In genomic region chr12:83950840-83951701, GRCm38 (mm10) we compare ENCODE assay signal across 8 mouse cellular contexts. TPM values are rescaled to one million over a fixed set of nuclear protein-coding genes. Genes with fewer than 3 reads are reported as not detected.
A peak's percentile ranks its signal among the peaks of the same experiment; 100 is the strongest.
DNase-seq lines count a peak whose midpoint lies in the region; ATAC-seq and TF ChIP-seq lines count a peak whose summit lies in the region.

No protein-coding gene starts in this region.

- peaks cover 44% of the 10 kb centered on the region for H3K79me2 ChIP-seq in MEL (ENCODE audit: control insufficient read depth, insufficient read depth, low read length, poor library complexity)

- H3K27ac ChIP-seq in MEL (ENCODE audit: control insufficient read depth, low read depth, low read length): peak overlapping the region; percentile 82
- H3K27ac ChIP-seq in bone marrow, adult 2 months (ENCODE audit: control insufficient read depth, insufficient read depth, low read depth, low read length, poor library complexity): peak overlapping the region; percentile 78
- H3K27ac ChIP-seq in embryonic fibroblast, embryonic 13.5 days (ENCODE audit: insufficient read depth, low read length): peak overlapping the region; percentile 42; the same call in 1 of the 2 replicates

- no peaks in the 10 kb centered on the region for H3K9me3 ChIP-seq in MEL (replicated peaks; ENCODE audit: insufficient read depth, low read length)

- no peak for ATAC-seq in erythroid progenitor cell, adult 5-6 weeks (replicated peaks; ENCODE audit: low FRiP score, poor library complexity, severe bottlenecking)

- peak overlapping the region; percentile 86 for H3K9ac ChIP-seq in MEL (ENCODE audit: control insufficient read depth, low read depth, low read length, poor library complexity, severe bottlenecking)

- no peaks in the 10 kb centered on the region for H3K27me3 ChIP-seq in MEL (ENCODE audit: control insufficient read depth in 1 of 2, insufficient read depth in 2 of 2, low read length in 2 of 2)

- intact Hi-C loops in heart, postnatal 10 days (cut with DNase I): no loop called here

- under 1% methylated on average over 116 of the region's 116 CpGs for WGBS in bone marrow, adult 2 months

- TF ChIP-seq EP300 in MEL (IDR thresholded peaks at IDR 0.05; ENCODE audit: low read depth in 1 of 2, low read length in 2 of 2): peak in 1 of 2 experiments; percentile 51; a peak in 1 of 4 replicates

- no peak for TF ChIP-seq RAD21 in MEL (IDR thresholded peaks at IDR 0.05; ENCODE audit: low read depth, low read length)

- H3K4me3 ChIP-seq in MEL (ENCODE audit: control insufficient read depth in 1 of 2, insufficient read depth in 1 of 2, low read depth in 2 of 2, low read length in 2 of 2): peak overlapping the region; percentile 70 to 74
- H3K4me3 ChIP-seq in bone marrow, adult 2 months (replicated peaks; ENCODE audit: control insufficient read depth, low read depth, low read length): peak overlapping the region; percentile 86
- H3K4me3 ChIP-seq in embryonic fibroblast, embryonic 13.5 days (ENCODE audit: insufficient read depth, low read length): peak overlapping the region; percentile 71

- H3K36me3 ChIP-seq in MEL (ENCODE audit: control insufficient read depth in 1 of 2, insufficient read depth in 2 of 2, low read length in 2 of 2): peaks cover 0 to 32% of the 10 kb centered on the region in 2 experiments; a peak in 2 of 4 replicates

- no peak for TF ChIP-seq CTCF in MEL (IDR thresholded peaks at IDR 0.05 in 2 of 3, conservative IDR thresholded peaks at IDR 0.05 in 1 of 3; ENCODE audit: control insufficient read depth in 1 of 3, insufficient read depth in 1 of 3, low read depth in 2 of 3, low read length in 3 of 3, poor library complexity in 1 of 3, severe bottlenecking in 1 of 3)
- no peak for TF ChIP-seq CTCF in bone marrow, adult 2 months (IDR thresholded peaks at IDR 0.05; ENCODE audit: control insufficient read depth, insufficient read depth, low read length)
- no peak for TF ChIP-seq CTCF in embryonic fibroblast, embryonic 13.5 days (IDR thresholded peaks at IDR 0.05; ENCODE audit: borderline replicate concordance, insufficient read depth, low read length)

- H3K4me1 ChIP-seq in MEL (ENCODE audit: control insufficient read depth in 1 of 2, insufficient read depth in 2 of 2, low read length in 2 of 2): peaks cover 2 to 26% of the 10 kb centered on the region in 2 experiments; a peak in 3 of 4 replicates
- H3K4me1 ChIP-seq in bone marrow, adult 2 months (ENCODE audit: control insufficient read depth, insufficient read depth, low read length): peaks cover 4% of the 10 kb centered on the region; the same call in 1 of the 2 replicates
- no peaks in the 10 kb centered on the region for H3K4me1 ChIP-seq in embryonic fibroblast, embryonic 13.5 days (ENCODE audit: control insufficient read depth, insufficient read depth, low read length)

- peak; percentile 79 for DNase-seq in MEL (ENCODE audit: low read depth, low spot score)
- DNase-seq in heart, postnatal 10 days: peak; percentile 40 to 49
- DNase-seq in layer of hippocampus, postnatal 14 days (ENCODE audit: low spot score in 2 of 2): peak; percentile 50 to 52
- peak; percentile 50 to 56 for DNase-seq in lung, postnatal 4 days
- DNase-seq in right cerebral cortex, adult 18-20 months: peak; percentile 69

- TF ChIP-seq POLR2A in MEL (IDR thresholded peaks at IDR 0.05; ENCODE audit: control insufficient read depth in 1 of 2, insufficient read depth in 1 of 2, low read depth in 1 of 2, low read length in 2 of 2, poor library complexity in 1 of 2): peak in 1 of 2 experiments; percentile 35; a peak in 1 of 4 replicates
- 0 out of 2 replicates have a peak, but pooled peaks have one; percentile 15 for TF ChIP-seq POLR2A in bone marrow, adult 2 months (IDR thresholded peaks at IDR 0.05; ENCODE audit: borderline replicate concordance, control insufficient read depth, low read depth, low read length)
- TF ChIP-seq POLR2A in embryonic fibroblast, embryonic 13.5 days (IDR thresholded peaks at IDR 0.05; ENCODE audit: low read depth, low read length): no peak

TF ChIP-seq in MEL, 35 proteins besides CTCF, POLR2A, EP300 and RAD21 (continues in another document):
- peak; percentile 62; the same call in 1 of the 2 replicates for TF ChIP-seq CHD1 (IDR thresholded peaks at IDR 0.05; ENCODE audit: low read depth, low read length)
- no peak for TF ChIP-seq TCF12 (IDR thresholded peaks at IDR 0.05; ENCODE audit: low read depth, low read length)
- TF ChIP-seq CHD2 (IDR thresholded peaks at IDR 0.05; ENCODE audit: low read length): no peak
- TF ChIP-seq USF1 (IDR thresholded peaks at IDR 0.05; ENCODE audit: low read depth, low read length): no peak
- no peak for TF ChIP-seq ZC3H11A (IDR thresholded peaks at IDR 0.05; ENCODE audit: low read depth, low read length)
- peak; percentile 53; the same call in 1 of the 2 replicates for TF ChIP-seq MXI1 (IDR thresholded peaks at IDR 0.05; ENCODE audit: low read depth, low read length)
- no peak for TF ChIP-seq GATA1 (IDR thresholded peaks at IDR 0.05; ENCODE audit: low read depth, low read length)
- no peak for TF ChIP-seq GABPA (IDR thresholded peaks at IDR 0.05; ENCODE audit: low read depth, low read length)
- peak; percentile 75; the same call in 1 of the 2 replicates for TF ChIP-seq MYC (IDR thresholded peaks at IDR 0.05; ENCODE audit: low read depth, low read length)
- TF ChIP-seq SMC3 (IDR thresholded peaks at IDR 0.05; ENCODE audit: low read depth, low read length): no peak

RNA-seq across cellular contexts. Expression of gene Riox1, which starts 0.7 kb away (rescaled TPM):
- 43.4 and 46.6 TPM in 2 replicates for total RNA-seq in MEL (2012; rRNA removed)
- polyA plus RNA-seq in MEL (2012; ENCODE audit: insufficient read depth in 1 of 2, insufficient read length in 2 of 2, low read depth in 1 of 2, low replicate concordance in 2 of 2, missing spikeins in 1 of 2): 10 to 100 TPM in 1 of 2 experiments, not detected in 1; 47.1 TPM
- 7.0 and 15.2 TPM in 2 replicates for polyA plus RNA-seq in bone marrow, adult 2 months (2011; ENCODE audit: insufficient read depth, insufficient read length, low replicate concordance, missing spikeins)
- polyA plus RNA-seq in embryonic fibroblast, embryonic 13.5 days (2011; ENCODE audit: insufficient read length, low read depth, missing spikeins): 6.5 and 6.7 TPM in 2 replicates
- total RNA-seq in heart, postnatal 10 days (2021): 1 to 10 TPM; 7.2 to 7.7 TPM
- 10 to 100 TPM; 14.0 to 15.8 TPM for total RNA-seq in layer of hippocampus, postnatal 14 days (2021)
- 6.7 TPM in 1 of 2 replicates, not detected in the other for total RNA-seq in erythroid progenitor cell, adult 5-6 weeks (2015; ENCODE audit: low replicate concordance)
- 2.0 and 2.2 TPM in 2 replicates for total RNA-seq in erythroid progenitor cell, adult 5-6 weeks (2017; ENCODE audit: low replicate concordance)

RNA-seq across cellular contexts. Expression of gene Numb, which starts 29.3 kb away (rescaled TPM):
- 8.4 and 10.6 TPM in 2 replicates for total RNA-seq in MEL (2012; rRNA removed)
- polyA plus RNA-seq in MEL (2012; ENCODE audit: insufficient read depth in 1 of 2, insufficient read length in 2 of 2, low read depth in 1 of 2, low replicate concordance in 2 of 2, missing spikeins in 1 of 2): 10 to 100 TPM in 1 of 2 experiments, not detected in 1; 14.6 TPM
- 6.0 and 15.1 TPM in 2 replicates for polyA plus RNA-seq in bone marrow, adult 2 months (2011; ENCODE audit: insufficient read depth, insufficient read length, low replicate concordance, missing spikeins)
- 23.6 and 26.7 TPM in 2 replicates for polyA plus RNA-seq in embryonic fibroblast, embryonic 13.5 days (2011; ENCODE audit: insufficient read length, low read depth, missing spikeins)
- 10 to 100 TPM; 42.7 to 45.1 TPM for total RNA-seq in heart, postnatal 10 days (2021)
- total RNA-seq in layer of hippocampus, postnatal 14 days (2021): 10 to 100 TPM; 31.6 to 32.1 TPM
- total RNA-seq in erythroid progenitor cell, adult 5-6 weeks (2015; ENCODE audit: low replicate concordance): 8.6 and 12.6 TPM in 2 replicates
- total RNA-seq in erythroid progenitor cell, adult 5-6 weeks (2017; ENCODE audit: low replicate concordance): 18.7 and 31.4 TPM in 2 replicates

RNA-seq across cellular contexts. Expression of gene Heatr4, which starts 33.6 kb away (rescaled TPM):
- not detected in 2 replicates for total RNA-seq in MEL (2012; rRNA removed)
- under 1 TPM in 1 of 2 experiments, not detected in 1; 0.03 TPM for polyA plus RNA-seq in MEL (2012; ENCODE audit: insufficient read depth in 1 of 2, insufficient read length in 2 of 2, low read depth in 1 of 2, low replicate concordance in 2 of 2, missing spikeins in 1 of 2)
- polyA plus RNA-seq in bone marrow, adult 2 months (2011; ENCODE audit: insufficient read depth, insufficient read length, low replicate concordance, missing spikeins): not detected in 2 replicates
- not detected in 2 replicates for polyA plus RNA-seq in embryonic fibroblast, embryonic 13.5 days (2011; ENCODE audit: insufficient read length, low read depth, missing spikeins)
- under 1 TPM in 1 of 2 experiments, not detected in 1; 0.17 TPM for total RNA-seq in heart, postnatal 10 days (2021)
- total RNA-seq in layer of hippocampus, postnatal 14 days (2021): under 1 TPM in 1 of 2 experiments, not detected in 1; 0.12 TPM
- not detected in 2 replicates for total RNA-seq in erythroid progenitor cell, adult 5-6 weeks (2015; ENCODE audit: low replicate concordance)
- total RNA-seq in erythroid progenitor cell, adult 5-6 weeks (2017; ENCODE audit: low replicate concordance): not detected in 2 replicates

RNA-seq across cellular contexts. Expression of gene Acot2, which starts 36.6 kb away (rescaled TPM):
- total RNA-seq in MEL (2012; rRNA removed): 9.8 and 14.6 TPM in 2 replicates
- 10 to 100 TPM in 1 of 2 experiments, not detected in 1; 13.0 TPM for polyA plus RNA-seq in MEL (2012; ENCODE audit: insufficient read depth in 1 of 2, insufficient read length in 2 of 2, low read depth in 1 of 2, low replicate concordance in 2 of 2, missing spikeins in 1 of 2)
- polyA plus RNA-seq in bone marrow, adult 2 months (2011; ENCODE audit: insufficient read depth, insufficient read length, low replicate concordance, missing spikeins): 1.2 and 3.5 TPM in 2 replicates
- 19.7 and 28.9 TPM in 2 replicates for polyA plus RNA-seq in embryonic fibroblast, embryonic 13.5 days (2011; ENCODE audit: insufficient read length, low read depth, missing spikeins)
- total RNA-seq in heart, postnatal 10 days (2021): 100 to 1,000 TPM; 201 to 233 TPM
- 10 to 100 TPM; 15.0 to 15.3 TPM for total RNA-seq in layer of hippocampus, postnatal 14 days (2021)
- total RNA-seq in erythroid progenitor cell, adult 5-6 weeks (2015; ENCODE audit: low replicate concordance): 0.72 and 1.3 TPM in 2 replicates
- 0.53 and 0.77 TPM in 2 replicates for total RNA-seq in erythroid progenitor cell, adult 5-6 weeks (2017; ENCODE audit: low replicate concordance)

RNA-seq across cellular contexts. Expression of gene Acot1, which starts 58.2 kb away (rescaled TPM):
- total RNA-seq in MEL (2012; rRNA removed): 1.5 and 1.9 TPM in 2 replicates
- 10 to 100 TPM in 1 of 2 experiments, not detected in 1; 12.7 TPM for polyA plus RNA-seq in MEL (2012; ENCODE audit: insufficient read depth in 1 of 2, insufficient read length in 2 of 2, low read depth in 1 of 2, low replicate concordance in 2 of 2, missing spikeins in 1 of 2)
- polyA plus RNA-seq in bone marrow, adult 2 months (2011; ENCODE audit: insufficient read depth, insufficient read length, low replicate concordance, missing spikeins): 4.9 and 15.5 TPM in 2 replicates
- polyA plus RNA-seq in embryonic fibroblast, embryonic 13.5 days (2011; ENCODE audit: insufficient read length, low read depth, missing spikeins): 7.0 and 12.4 TPM in 2 replicates
- total RNA-seq in heart, postnatal 10 days (2021): 100 to 1,000 TPM; 127 to 159 TPM
- 10 to 100 TPM; 20.7 to 23.9 TPM for total RNA-seq in layer of hippocampus, postnatal 14 days (2021)
- 2.2 TPM in 1 of 2 replicates, not detected in the other for total RNA-seq in erythroid progenitor cell, adult 5-6 weeks (2015; ENCODE audit: low replicate concordance)
- 13.4 TPM in 1 of 2 replicates, not detected in the other for total RNA-seq in erythroid progenitor cell, adult 5-6 weeks (2017; ENCODE audit: low replicate concordance)
